Mouse (Mus musculus): ENCODE results near the gene Uck1.

DNA sequence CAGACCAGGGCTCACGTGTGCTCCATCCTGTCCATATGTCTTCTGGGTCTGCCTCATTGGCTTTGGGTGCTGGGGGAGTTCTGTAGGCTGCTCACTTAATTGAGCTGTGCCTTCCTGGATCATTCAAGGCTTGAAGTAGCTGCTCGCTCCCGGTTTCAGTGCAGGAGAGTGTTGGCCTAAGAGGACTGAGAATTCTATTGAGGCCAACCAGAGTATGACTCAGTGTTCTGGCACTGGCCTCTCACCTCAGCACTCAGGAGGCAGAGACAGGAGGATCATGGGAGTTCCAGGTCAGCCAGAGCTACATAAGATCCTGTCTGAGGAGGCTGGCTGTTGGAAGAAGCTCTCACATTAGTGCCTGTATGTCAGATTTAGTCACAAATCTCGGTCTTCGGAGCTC, 41.8 kb downstream of the Uck1 start:
- TF ChIP-seq CTCF (IDR thresholded peaks at IDR 0.05; ENCODE audit: low read depth), result no peak
- no peak for TF ChIP-seq EP300 (IDR thresholded peaks at IDR 0.05; ENCODE audit: low read depth)
